Mouse (Mus musculus) kidney, adult 18-20 months (tissue): ENCODE data around the gene Sf3a2.

Source experiments
- DNase-seq: peaks from one replicate; pipeline ENCODE4 v3.0.0; 2021

The Sf3a2 gene

GRCm38 (mm10) chr10:80798150-80799006, at the start of gene Sf3a2, which contains the start of gene Plekhj1:
Sf3a2 (plus strand) TSS chr10:80798198.
Plekhj1 (minus strand) TSS chr10:80798626.
- DNase-seq: peak; percentile 97

GRCm38 (mm10) chr10:80748609-80749008, 49.4 kb upstream of the Sf3a2 start:
- no peak for DNase-seq

DNA sequence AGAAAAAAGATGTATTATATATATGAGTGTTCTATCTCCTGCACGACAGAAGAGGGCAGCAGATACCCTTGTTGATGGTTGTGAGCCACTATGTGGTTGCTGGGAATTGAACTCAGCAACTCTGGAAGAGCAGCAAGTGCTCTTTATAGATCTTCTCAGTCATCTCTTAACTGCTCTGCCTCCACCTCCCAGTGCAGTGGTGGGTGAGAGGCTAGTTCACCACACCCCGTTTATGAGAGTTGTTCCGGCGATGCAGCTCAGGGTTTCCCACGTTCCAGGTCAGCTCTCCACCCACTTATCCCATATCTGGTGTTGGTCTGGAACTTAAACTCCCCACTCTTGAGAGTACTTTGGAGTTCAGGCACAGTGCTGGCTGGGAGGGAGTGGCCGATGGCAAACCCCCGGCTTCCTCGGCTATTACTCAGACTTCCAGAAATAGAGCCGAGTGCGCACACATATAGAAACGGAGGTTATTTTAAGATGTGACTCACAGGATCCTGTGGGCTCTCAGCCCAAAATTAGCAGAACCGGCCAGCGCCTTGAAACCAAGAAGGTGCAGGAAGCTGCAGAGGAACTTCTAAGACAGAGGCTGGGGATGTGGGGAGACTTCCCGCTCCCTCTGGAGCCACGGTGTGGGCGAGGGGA, 46.7 kb upstream of the Sf3a2 start:
- peak; percentile 44 for DNase-seq

DNA sequence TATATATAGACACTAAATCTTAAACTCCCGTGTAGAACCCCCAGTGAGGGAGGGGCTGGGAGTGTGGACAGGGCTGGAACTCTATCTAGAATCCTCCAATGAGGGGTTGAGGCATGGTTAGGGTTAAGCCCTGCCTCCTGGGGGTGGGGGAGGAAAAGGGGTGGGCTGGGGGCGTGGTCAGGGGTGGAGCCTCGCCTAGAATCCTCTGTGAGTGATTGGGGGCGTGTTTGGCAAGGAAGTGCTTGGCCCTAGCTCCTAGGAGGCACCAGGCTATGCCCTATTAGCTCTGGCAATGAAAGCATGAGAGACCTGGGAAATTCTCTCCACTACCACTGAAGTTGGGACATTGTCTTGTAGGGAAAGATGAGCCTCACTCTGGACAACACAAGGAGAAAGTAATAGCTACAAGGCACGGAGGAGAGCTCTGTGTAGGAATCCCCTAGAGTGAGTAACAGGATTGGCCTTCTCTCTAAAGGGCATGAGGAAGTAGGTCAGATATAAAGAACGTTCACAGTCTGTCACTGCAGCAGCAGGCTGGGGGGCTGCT, 45.8 kb upstream of the Sf3a2 start:
- peak; percentile 71 for DNase-seq

- peak; percentile 98 for DNase-seq
Measured at GRCm38 (mm10) chr10:80754594-80755290, 43.3 kb upstream of the Sf3a2 start, which contains the start of gene Dot1l. Dot1l (plus strand) TSS chr10:80755206.

DNA sequence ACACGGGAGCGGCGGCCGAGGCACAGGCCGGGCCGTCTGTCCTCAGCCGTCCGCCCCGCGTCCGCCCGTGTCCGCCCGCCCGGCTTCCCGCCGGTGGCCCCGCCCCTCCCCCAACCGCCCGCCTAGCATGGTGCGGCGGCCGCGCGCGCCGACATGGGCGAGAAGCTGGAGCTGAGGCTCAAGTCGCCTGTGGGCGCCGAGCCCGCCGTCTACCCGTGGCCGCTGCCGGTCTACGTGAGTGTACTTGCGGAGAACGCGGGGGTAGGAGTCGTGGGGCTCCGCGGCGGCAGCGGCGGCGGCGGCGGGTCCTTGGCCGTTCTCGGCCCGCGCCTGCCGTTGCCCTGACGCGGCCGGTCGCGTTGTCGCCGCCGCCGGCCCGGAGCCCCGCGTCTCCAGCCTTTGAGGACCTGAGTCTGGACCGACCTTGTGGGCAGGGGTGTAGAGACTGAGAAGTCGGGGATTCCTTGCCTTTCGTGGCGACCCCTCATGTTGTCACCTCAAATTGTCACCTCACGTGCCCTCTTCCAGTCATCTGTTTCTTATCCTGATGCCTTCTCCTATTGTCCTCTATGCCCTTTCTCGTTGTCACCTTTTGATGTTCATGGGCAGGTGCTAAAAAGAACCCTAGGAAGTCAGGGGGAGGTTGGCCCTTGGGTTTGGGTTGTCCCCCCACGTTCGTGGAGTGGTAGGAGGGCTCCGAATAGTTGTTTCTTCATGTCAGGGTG, 42.5 kb upstream of the Sf3a2 start:
- DNase-seq: no peak

DNA sequence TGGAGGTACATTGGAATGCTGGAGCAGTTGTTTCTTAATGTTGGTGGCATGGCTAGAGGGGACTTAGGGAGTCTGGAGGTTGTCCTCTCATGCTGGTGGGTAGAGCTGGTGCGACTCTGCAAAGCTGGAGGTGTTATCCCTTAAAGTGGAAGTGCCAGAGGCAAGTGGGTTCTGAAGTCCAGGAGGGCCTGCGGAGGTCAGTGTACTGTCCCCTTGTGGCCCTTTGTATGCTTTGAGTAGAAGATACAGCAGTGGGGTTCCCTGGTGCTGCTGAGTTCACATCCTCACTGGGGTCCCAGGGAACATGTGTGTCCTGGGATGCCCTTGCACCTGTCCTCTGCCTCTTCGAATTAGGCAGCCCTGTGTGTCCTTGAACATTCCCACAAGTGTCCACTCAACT, 41.9 kb upstream of the Sf3a2 start:
- no peak for DNase-seq

- no peak for DNase-seq
Measured at GRCm38 (mm10) chr10:80756509-80756908, 41.5 kb upstream of the Sf3a2 start.

DNA sequence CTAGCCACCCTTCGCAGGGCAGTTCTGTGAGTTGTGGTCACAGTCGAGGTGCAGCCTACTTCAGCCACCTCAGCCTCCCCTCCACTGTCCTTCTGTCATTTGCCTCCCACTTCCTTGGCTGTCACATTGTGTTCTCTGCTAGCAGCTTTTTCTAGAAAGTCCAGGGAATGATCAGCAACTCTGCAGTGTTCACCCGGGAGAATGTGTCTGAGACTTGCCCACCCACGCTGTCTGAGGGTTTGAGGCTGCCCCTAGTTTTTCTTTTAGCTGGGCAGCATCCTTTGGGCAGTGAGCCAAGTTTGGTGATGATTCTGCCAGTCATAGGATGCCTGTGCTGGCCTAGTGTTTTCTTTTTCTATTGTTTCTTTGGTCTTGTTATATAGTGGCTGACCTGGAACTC, 41.0 kb upstream of the Sf3a2 start:
- no peak for DNase-seq

GRCm38 (mm10) chr10:80757717-80758116, 40.3 kb upstream of the Sf3a2 start:
- DNase-seq: peak; percentile 83

- DNase-seq: no peak
Measured at GRCm38 (mm10) chr10:80758651-80759050, 39.3 kb upstream of the Sf3a2 start.

GRCm38 (mm10) chr10:80760596-80761524, 37.1 kb upstream of the Sf3a2 start:
- DNase-seq: peak; percentile 51

GRCm38 (mm10) chr10:80761821-80762220, 36.2 kb upstream of the Sf3a2 start:
- no peak for DNase-seq

GRCm38 (mm10) chr10:80763502-80763901, 34.5 kb upstream of the Sf3a2 start:
- DNase-seq: no peak

DNA sequence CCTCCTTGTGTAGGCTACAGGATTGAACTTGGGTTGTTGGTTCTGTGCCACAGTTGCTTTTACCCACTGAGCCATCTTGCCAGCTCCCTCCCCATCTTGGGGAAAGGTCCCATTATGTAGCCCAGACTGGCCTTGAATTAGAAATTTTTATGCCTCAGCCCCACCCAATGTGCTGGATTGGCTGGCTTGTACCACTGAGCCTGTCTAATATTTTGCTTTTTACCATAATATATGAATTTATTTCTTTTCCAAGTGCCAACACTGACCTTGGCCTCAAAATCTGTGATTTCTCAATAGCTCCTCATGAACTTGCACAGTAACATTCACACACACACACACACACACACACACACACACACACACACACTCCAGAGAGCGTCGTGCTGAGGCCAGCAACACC, 32.3 kb upstream of the Sf3a2 start:
- DNase-seq: no peak

DNA sequence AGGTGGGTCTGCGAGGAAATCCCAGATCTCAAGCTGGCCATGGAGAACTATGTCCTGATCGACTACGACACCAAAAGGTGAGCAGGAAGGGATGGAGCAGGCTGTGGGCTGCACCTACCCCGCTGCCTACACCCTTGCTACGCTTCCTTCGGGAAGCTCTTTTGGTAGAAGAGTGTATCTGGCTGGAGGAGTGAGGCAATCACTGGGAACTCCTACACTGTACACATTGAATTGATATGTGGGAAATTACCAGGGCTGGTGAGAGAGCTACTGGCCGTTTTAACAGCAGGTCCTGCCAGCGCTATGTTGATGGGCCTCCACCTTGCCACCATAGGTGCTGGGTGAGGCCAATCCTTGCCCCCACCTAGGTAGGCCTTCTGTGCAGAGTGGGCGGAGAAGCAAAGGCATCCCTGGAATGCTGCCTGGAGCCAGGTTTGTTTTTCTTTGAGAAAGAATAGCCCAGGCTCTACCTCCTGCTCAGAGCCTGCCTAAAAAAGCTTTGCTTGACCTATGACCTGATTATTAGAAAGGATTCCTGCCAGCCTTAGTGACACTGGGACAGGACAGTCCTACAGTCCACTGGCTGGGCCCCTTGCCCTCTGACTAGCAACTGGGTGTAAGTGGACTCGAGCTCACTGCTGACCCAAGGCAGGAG, 31.7 kb upstream of the Sf3a2 start:
- peak; percentile 54 for DNase-seq

GRCm38 (mm10) chr10:80768365-80768764, 29.6 kb upstream of the Sf3a2 start:
- no peak for DNase-seq

- DNase-seq: no peak
Measured at GRCm38 (mm10) chr10:80773816-80774215, 24.2 kb upstream of the Sf3a2 start.

DNA sequence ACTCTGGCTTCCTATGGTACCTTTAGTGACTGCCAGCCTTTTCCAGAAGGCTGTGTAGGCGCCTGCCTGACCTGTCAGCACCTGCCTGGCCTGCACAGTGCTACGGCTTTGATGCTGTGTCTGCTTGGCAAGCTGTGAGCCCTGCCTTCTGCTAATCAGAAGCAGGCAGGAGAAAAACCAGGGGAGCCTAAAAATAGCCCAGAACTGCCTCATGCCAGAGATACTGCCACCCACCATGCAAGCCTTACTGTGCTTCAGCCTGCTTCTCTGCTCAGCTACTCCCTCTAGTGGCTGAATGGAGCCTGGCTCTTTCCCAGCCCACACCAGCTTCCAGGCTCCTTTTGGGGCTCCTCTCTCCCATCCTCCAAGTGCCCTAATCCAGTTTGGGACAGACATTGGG, 23.4 kb upstream of the Sf3a2 start:
- peak; percentile 80 for DNase-seq

GRCm38 (mm10) chr10:80774981-80775380, 23.0 kb upstream of the Sf3a2 start:
- no peak for DNase-seq

DNA sequence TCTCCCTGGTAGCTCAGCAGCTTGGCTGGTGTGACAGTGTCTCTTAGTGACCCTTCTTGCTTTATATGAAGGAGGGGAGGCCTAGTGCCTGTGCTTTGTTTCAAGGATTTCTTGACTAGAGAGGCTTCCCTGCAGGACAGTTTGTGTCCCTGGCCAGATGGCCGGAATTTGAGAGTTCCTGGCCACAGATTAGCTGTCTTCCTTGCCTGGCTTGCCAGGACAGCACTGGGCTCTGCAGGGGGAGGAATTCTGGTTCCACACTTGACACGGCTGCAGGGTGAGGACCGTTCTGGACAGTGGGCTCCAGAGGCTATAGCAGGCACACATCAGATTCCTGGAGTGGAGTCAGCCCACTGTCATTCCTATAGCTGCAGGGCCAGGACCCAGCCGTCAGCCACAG, 22.3 kb upstream of the Sf3a2 start:
- DNase-seq: no peak
